Mouse (Mus musculus) lung, postnatal 36 days (tissue): Measurements from ENCODE around the gene Gm2a.
"Not testable (repeated sequence)": the region's sequence is repeated elsewhere in the genome, so short reads cannot be mapped to it uniquely, and the experiment has no call there.

ENCODE experiments used
- DNase-seq: peaks from one replicate; pipeline ENCODE4 v3.0.0; 2022; ENCODE audit warnings: mixed read lengths

Gm2a gene

DNA sequence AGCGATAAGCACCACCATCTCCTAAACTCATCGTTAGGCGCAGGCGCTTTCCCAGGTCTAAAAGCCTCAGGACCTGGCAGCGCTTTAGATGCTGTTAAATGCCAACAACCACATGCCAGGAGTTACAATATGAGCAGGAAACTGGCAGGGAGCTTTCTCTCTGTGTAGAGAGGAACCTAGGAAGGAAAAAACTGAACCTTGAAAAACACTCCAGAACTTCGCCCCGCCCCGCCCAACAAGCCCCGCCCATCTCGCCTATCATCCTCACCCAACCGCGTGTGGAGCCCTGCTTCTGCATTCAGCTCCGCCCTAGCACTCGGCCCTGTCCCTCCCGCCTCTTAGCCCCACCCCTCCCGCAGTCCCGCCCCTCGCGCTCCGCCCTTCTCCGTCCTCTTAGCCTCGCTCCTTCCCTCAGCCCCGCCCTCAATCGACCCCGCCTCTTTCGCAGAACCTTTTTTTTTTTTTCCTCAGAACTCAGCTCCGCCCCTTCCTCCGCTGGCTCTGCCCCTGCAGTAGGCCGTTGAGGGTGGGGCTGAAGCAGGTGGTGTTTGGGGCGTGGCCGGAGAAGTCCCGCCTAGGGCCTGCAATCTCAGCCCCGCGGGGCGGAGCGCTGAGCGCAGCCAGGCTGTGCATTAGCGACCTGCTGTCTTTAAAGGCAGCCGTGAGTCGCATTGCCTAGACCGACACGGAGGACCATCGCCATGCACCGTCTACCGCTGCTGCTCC is at the start of gene Gm2a:
Gene Gm2a (plus strand): TSS at position 653 of the 726 bp plus-strand sequence.
- peak; percentile 97 for DNase-seq

DNA sequence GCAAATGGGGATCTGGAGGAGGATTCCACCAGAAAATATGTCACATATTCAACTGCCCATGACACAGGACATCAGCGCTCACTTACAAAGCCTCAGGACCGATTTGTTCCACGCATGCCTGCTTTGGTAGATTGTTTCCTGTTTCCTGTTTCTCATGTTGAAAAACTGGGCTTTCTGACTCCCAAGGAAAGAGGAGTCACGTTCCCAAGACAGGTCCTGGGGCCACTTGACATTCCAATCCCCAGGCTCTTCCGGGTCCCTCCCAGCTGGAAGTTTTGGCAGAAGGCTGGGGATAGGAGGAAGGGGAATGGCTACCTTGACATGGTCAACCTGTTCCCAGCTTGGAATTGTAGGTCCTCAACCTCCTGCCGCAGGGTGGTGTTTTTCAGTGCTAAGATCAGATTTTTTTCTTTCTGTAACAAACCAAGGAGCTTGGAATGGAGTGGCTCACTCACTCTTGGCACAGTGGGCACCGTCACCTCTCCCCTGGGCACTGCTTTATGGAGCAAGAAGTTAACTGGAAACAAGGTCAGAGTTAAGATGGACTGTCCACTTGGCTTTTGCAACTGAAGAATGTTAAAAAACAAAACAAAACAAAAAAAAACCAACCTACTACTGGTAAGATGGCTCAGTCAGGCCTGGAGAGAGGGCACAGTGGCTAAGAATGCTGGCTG is 46.9 kb upstream of the Gm2a start:
- DNase-seq = peak; percentile 29

DNA sequence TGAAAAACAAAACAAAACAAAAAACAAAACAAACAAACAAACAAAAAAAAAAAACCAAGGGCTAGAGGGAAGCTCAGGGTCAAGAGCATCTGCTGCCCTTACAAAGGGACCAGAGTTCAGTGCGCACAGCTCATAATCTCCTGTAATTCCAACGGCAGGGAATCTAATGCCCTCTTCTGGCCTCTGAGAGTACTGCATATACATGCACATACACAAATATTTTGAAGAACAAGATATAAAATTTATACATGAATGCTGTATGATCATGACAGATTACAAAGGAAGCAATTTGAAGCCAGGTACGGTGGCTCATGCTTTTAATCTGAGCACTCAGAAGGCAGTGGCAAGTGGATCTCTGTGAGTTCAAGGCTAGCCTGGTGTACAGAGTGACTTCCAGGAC is 40.4 kb upstream of the Gm2a start:
- no peak for DNase-seq

DNA sequence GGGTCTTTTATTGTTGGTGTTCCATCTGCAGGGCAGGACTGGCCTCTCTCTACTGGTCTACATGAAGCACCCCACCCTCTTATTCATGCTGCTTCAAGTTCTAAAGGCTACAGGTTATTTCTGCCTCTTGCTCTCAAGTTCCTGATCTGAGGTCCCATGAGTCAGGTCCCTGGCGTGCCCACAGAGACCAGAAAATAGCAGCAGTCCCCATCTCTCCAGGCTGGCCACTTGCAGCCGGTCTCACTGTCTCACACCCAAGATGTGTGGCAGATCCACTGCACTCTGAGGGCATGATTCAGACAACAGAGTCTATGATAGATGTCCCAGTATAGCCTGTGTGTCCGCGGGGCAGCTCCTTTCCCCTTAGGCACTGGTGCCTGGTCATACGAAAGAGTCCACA is 37.1 kb upstream of the Gm2a start:
- DNase-seq = no peak

DNA sequence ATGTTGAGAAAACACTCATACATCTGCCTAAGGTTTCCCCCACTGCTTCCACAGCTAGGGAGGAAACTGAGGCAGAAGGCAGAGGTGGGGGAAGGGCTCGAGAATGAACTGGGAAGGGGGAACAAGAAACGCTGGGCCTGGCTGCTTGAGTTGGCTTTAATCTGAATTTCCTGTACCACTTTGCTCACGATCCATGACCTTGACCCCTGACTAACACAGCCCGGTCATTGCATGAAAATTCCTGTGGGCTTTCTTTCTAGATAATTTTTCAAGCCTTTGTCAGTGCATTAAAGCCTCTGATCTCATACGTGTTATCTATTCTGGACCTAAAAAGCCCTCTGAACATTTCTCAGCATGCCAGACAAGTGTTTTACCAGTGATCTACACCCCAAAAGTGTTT is 35.1 kb upstream of the Gm2a start:
- DNase-seq = no peak

DNA sequence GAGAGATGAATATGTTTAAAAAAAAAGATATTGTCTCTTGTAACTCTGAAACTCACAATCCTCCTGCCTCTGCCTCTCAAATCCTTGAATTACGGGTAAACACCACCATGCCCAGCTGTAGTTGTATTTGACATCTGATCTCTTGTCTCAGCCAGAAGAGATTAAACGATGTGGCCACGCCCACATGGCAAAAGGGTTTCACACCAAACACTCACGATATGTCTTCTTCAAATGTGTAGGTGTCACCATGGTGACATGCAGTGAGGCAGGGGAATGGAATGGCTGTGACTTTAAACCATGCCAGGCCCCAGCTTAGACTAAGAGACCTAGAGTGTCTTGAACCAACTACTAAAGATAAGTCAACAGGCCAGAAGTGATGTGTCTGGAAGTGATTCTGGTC is 31.0 kb upstream of the Gm2a start:
- DNase-seq = no peak

DNA sequence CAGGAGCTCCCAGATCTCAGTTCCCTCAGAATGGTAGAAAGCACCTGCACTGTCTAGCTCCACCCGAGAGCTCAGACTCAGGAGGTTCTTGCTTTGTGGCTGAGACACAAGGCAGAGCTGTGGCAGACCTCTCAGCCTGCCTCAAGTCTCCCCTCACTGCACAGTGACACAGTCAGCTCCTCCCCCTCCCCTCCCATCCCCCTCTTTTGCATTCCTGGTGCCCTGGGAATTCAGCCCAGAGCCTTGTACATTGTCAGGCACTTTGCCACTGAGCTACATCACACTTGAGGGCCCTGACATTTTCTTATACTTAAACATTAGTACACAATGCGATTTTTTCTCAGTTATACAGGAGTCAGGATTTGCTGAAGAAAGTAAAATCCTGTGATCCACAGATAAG is 28.9 kb upstream of the Gm2a start:
- DNase-seq = no peak

DNA sequence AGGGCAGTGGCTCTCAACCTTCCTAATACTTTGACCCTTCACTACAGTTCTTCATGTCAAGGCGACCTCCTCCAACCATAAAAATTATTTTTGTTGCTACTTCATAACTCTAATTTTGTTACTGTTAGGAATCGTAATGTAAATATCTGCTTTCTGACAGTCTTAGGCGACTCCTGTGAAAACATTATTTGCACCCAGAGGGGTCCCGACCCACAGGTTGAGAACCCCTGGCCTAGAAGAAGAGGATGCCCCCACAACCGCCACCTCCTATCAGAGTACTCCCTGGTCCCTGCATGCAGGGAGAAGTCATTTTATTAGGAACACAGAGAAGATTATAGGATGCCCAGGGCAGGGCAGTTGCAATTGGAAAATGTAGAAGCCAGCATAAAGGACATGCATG is 26.6 kb upstream of the Gm2a start:
- DNase-seq = no peak

DNA sequence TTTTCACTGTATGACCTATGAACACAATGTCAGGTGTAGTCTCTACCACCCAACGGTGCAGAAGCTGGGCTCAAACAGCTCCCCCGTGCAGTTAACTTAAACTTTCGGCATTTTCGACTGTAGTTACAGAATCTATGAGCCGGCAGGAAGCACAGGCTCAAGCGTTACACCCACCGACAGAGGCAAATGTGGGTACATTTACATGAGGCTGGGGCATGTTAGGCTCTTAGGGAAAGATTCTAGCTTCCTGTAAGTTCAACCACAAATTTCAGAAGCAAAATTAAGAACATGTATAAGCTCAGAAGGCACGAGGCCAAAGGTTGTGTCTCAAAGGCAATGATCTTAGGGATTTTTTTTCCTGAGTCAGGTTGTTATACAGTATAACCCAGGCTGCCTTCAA is 25.4 kb upstream of the Gm2a start:
- peak; percentile 35 for DNase-seq

DNA sequence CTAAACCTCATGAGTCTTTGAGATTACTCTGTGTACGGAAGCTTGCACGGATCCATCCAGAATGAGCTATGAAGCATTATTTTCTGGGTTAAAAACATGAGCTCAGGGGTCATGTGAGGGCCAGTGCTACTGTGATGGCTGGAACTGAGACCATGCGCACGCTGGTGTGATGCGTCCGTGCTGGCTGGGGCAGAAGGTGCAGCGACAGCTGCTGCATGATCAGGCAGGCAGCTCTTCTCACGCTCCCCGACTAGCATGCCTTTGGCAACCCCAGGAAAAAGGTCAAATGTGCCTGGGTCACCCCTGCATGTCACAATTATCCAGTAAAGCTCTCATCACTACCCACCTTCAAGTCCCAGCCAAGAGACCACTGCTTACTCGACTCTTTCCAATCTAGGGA is 24.7 kb upstream of the Gm2a start:
- no peak for DNase-seq

DNA sequence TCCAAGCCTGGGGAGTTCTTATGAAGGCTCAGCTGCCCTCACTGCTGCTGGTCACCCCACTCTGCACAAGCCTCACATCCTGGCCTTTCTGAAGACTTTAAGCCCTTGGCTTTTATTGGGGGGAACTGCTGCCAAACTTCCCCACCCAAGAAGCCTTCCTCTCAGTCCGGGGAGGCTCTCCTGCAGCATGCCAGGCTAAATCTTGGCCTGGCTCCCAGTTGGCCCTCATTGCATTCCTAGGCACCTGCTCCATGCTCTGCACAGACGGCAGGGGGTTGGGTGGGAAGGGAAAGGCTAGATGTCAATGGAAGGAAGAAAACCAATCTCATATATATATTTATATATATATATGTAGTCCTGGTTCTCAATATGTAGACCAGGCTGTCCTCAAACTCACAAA is 22.3 kb upstream of the Gm2a start:
- DNase-seq = peak; percentile 56

DNA sequence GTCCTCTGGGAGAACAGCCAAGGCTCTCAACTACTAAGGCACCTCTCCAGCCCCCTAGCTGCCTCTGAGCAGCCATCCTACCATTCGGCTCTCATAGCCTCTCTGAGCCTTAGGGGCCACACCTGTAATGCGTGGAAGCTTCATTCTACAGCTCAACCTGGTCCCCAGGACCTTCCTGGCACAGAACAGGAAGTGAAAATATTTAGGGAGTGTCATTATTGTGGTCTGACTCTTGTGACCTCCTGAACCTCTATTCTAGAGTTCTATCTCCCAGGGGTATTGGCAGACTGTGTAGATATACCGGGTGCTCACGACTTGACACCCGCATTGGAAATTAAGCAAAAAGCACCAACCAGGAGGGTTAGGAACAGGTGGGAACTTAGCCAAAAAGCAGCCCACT is 21.7 kb upstream of the Gm2a start:
- DNase-seq = no peak

DNA sequence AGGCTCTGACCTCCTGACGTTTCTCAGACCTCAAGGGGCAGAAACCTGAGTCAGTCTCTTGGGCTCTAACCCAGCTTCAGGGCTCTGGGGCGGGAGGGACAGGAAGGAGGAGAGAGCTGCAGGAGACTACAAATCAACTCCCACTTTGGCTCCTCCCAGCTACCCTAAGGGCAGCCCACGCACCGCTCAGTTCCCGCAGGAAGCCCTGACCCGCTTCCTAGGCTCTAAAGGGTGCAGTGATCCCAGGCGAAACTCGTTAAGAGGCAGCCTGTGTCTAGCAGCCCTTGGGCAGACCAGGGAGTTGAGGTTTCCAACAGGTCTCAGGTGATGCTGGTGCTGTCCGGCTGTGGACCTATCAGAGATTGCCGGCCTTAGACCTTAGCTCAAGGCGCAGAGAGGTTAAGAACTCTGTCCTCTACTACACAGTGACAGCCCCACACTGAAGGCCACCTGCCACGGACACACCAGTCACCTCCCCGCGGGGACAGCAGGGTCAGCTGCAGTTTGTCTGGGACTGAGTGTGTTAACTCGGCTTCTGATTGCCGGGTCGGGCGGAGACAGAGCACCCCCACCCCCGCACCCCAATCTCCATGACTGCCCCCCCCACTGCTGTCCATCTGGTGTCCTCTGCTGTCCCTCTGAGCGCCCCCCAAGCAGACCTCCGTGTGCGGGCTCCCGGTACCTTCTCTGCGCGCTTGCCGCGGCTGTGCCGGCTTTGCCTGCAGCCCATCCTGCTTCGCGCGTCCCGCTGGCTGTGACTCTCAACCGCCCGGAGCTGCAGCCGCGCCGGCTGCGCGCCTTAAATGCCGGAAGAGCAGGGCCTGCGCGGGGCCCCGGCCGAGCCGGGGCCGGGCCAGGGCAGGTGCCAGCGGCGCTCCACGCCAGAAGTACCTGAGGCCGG is 20.3 kb upstream of the Gm2a start, which contains the start of gene Ccdc69:
Gene Ccdc69 (minus strand): TSS at position 801 of the 901 bp plus-strand sequence.
- DNase-seq = peak; percentile 75

DNA sequence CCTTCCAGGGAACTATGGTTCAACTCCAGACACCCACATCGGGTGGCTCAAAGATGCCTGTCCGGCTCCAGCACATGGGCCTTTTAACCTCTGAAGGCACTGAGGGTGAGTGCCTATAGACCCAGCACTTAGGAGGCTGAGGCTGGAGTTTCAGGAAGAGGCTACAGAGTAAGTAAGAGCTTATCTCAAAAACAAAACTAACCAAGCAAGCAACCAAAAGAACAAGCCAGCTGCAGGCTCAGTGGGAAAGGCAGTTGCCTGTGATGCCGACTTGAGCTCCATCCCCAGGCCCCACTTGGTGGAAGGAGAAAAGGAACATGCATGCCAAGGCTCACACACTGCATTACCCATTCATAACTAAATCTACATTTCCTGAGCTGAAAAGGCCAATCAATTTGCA is 19.4 kb upstream of the Gm2a start:
- DNase-seq = no peak

DNA sequence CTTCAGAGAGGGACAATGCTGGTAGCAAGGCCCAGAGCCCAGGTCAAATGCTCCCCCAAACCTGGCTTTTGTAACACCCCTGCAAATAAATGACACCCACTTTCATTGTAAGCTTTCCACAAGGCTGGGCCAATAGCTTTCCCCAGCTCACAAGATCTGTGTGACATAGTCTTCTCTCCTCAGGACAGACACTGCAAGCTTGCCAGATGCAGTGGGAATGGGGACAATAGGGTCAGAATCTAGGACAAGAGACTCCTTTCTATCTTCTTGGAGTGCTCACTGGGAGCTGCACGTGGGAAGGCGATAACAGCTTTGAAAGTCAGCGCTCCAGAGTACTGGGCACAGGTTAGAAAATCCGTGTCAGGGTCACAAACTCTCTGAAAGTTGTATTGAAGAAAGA is 18.7 kb upstream of the Gm2a start:
- DNase-seq = no peak

DNA sequence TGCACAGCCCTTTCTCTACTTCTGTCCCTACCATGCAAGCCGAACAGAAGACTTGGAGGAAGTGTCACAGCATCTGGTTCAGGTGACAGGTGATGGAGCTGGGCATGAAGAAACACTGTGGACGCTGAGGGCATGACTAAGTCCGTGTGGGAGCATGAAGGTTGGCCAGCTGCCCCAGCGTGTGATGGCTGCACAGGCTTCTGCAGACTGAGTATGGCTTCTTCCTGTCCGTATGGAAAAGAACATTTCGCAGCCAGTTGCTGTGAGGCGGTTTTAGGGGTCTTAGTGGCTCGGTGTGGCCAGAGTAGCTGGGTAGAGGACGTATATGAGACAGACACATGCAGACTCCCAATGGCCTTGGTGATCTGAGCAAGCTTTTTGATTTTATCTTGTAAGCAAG is 16.7 kb upstream of the Gm2a start:
- DNase-seq = no peak

DNA sequence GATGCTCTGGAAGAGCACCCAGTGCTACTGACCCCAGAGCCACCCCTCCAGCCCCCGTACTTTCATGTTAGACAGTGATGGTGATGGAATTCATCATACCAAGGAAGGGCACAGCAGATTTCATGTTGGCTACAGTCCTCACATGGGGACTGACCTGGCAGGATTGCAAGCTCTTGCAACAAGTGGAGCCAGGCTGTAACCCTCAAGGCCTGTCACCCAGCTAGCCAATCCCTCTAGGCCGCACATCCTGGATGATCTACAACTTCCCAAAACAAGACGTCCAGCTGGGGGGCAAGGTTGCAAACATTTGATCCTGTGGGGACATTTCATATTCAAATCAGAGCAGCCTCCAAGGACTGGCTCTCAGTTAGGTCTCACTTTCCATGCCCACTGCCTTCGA is 13.3 kb upstream of the Gm2a start:
- DNase-seq = peak; percentile 46

DNA sequence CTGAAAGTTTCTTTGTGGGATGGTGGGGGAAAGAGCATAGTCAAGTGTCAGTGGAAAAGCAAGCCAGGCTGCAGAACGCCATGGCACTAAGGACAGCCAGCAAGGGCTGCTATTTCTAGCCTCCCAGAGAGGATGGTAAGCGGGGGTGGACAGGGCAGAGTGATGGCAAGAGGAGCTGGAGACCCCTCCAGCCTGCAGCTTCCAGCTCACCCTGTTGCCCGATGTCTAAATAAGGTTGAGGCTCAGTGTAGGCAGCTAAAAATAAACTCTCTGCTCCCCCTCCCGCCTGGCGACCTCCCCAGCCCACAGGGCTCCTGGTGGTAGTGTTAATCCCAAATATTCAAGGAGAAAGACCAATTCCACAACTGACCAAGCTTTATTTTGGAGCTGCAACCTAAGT is 12.5 kb upstream of the Gm2a start:
- no peak for DNase-seq

DNA sequence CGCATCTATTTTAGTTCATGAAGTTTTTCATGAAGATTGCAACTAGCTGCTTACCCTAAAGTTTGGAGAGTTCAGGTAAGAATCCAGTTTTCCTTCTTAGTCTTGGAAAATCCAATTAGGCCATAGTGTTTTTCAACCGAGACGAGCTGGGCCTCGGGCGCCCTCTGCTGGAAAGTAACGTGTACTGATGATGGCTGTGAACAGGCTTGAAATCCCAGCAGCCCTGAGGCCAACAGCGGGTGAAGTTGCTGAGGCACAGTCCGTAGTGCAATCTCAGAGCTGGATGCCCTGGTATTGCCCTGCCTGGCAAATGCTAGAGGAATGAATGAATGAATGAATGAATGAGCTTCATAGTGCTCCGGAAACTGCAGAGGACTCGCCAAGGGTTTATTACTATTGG is 10.9 kb upstream of the Gm2a start:
- peak; percentile 73 for DNase-seq

DNA sequence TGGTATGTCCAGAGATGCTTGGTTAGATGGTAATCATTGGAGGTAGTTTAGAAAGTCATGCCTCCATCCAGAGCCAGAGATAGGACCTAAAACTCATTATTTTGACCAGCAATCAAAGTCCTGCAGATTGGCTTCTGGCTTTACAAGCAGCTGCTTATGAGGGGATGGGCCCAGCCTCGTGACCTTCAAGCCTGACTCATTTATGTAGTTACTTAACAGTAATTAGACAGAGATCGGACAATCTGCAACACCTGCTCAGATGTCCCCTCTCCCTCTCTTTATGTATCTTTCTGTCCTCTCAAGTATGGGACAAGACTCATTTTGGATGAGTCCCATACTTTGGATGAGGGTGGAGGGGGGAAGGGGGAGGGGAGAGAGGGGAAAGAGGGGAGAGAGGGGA is 8.0 kb upstream of the Gm2a start:
- DNase-seq = no peak

DNA sequence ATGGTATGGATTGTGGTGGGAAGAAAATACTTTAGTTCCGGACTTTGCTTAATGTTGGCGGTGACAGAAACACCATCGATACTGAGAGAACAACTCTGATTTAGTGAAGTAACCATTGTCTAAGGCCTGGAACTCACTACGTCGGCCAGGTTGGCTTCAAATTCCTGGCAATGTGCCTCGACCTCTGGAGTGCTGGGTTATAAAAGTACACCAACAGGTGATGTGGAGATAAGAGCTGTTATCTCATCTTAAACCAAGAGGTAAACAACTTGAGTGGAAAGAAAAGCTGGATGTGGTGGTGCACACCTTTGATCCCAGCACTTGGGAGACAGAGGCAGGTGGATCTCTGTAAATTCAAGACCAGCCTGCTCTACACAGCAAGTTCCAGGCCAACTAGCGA is 4.8 kb upstream of the Gm2a start:
- no peak for DNase-seq

DNA sequence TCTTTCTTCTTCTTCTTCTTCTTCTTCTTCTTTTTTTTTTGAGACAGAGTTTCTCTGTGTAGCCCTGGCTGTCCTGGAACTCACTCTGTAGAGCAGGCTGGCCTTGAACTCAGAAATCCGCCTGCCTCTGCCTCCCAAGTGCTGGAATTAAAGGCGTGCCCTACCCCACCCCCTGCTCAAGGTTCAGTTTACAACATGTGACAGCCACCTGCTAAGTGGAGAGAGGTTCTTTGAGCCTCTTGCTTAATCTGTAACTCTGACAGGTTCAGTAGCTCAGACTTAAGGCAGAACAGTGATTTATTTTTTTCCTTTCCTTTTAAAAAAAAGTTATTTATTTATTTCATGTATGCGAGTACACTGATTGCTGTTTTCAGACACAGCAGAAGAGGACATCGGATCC is 1.6 kb upstream of the Gm2a start:
- DNase-seq = not testable (repeated sequence)

DNA sequence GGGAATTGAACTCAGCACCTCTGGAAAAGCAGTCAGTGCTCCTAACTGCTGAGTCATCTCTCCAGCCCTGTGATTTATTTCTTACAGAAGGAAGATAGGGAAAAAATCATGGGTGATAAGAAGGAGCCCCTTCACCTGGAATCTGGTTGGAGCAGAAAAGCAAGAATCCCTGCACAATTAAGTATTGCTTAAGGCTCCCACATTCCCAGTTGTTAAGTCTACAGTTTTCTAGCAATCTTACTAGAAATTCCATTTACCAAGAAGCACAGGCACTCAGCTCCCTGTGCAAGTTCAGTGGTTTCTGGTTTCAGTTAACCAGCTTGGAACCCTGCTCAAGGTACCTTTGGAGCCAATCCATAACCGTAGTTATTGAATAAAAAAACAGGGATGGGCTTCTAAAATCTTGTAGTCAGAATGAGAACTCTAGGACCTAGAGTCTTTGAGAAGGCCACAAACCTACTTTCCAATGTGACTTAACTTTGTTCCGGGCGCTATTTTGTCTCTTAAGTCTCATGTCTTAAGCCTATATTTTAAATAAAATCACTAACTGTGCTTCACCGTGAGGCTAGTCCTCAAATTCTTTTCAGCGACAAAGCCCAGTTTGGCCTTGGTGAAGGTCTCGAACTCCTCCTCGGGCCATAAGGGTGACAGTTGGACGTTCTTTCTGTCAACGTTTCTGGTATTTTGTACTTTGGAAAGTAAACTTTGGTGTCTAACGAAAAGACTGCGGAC is 1.0 kb upstream of the Gm2a start:
- DNase-seq = no peak
